Mouse (Mus musculus) myocyte (in vitro differentiated cells): Measurements from ENCODE around the gene Pmpca.
"Not testable (repeated sequence)": the region's sequence is repeated elsewhere in the genome, so short reads cannot be mapped to it uniquely, and the experiment has no call there.

Experiments used
- MYOD1 ChIP-seq, 3 experiments: IDR thresholded peaks; one replicate each; pipeline ENCODE4 v1.6.1; 2011; ENCODE audit warnings: control low read depth in 2 of 3, low read depth in 2 of 3, mild to moderate bottlenecking in 2 of 3, moderate library complexity in 1 of 3; ENCODE audit not compliant: insufficient read length in 2 of 3, control insufficient read depth in 1 of 3
- MYOG ChIP-seq, 3 experiments: IDR thresholded peaks; one replicate each; pipeline ENCODE4 v1.6.1; 2011; ENCODE audit warnings: control low read depth in 2 of 3, low read depth in 2 of 3, mild to moderate bottlenecking in 2 of 3; ENCODE audit not compliant: insufficient read length in 2 of 3, control insufficient read depth in 1 of 3, insufficient read depth in 1 of 3
- POLR2A ChIP-seq: IDR thresholded peaks from one replicate; pipeline ENCODE4 v1.6.1; 2011; ENCODE audit warnings: low read depth, mild to moderate bottlenecking, control low read depth, moderate library complexity; ENCODE audit not compliant: insufficient read length
- POLR2AphosphoS2 ChIP-seq: IDR thresholded peaks from one replicate; pipeline ENCODE4 v1.6.1; 2011; ENCODE audit warnings: low read depth, control low read depth; ENCODE audit not compliant: insufficient read length
- USF1 ChIP-seq: IDR thresholded peaks from one replicate; pipeline ENCODE4 v1.6.1; 2011; ENCODE audit warnings: low read depth, mild to moderate bottlenecking, control low read depth, moderate library complexity

GRCm38 (mm10) chr2:26380871-26381270, 8.3 kb upstream of the Pmpca start:
- not testable (repeated sequence) for TF ChIP-seq POLR2A; MYOD1 (IDR thresholded peaks at IDR 0.05; ENCODE audit: control insufficient read depth in 1 of 3, insufficient read length in 2 of 3, low read depth in 2 of 3); USF1; MYOG (IDR thresholded peaks at IDR 0.05; ENCODE audit: control insufficient read depth in 1 of 3, insufficient read depth in 1 of 3, insufficient read length in 2 of 3, low read depth in 2 of 3); POLR2AphosphoS2
